Mouse (Mus musculus) cortical plate, adult 2 months (tissue): ENCODE data around the gene Ghrhr.

Source experiments
- CTCF ChIP-seq: fragments of 200-500 bp; IDR thresholded peaks from 2 replicates; pipeline ENCODE4 v1.5.1; 2011; ENCODE audit warnings: mild to moderate bottlenecking, control low read depth, low read length; ENCODE audit not compliant: insufficient read depth; ENCODE audit errors: extremely low read depth
- POLR2A ChIP-seq: fragments of 200-500 bp; IDR thresholded peaks from 2 replicates; pipeline ENCODE4 v1.6.1; 2011; ENCODE audit warnings: mild to moderate bottlenecking, low read length, control low read depth; ENCODE audit not compliant: insufficient read depth; ENCODE audit errors: extremely low read depth

DNA sequence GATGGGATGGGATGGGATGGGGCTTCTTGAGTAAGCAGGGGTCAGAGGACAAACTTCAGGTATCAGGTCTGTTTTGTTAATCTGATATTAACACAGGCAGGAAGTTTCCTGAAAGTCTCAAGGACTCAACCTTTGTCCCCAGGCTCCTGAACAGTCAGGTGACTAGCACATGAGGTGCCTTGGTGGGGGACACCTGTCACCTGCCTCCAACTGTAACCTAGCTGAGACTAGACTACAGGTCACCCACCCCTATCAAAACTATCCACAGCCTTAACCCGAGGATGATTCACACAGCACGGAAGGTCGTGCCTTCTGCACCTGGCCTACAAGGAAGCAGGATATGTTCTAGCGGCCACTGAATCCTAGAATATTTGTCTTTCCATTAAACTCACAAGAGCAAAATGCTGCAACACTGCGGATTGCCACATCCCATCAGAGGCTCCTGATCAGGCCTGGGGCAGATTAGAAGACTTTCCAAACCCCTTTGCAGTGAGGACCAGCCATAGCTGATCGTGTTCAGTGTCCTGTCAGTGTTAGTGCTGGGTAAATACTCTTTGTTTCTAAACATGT is 25.6 kb upstream of the Ghrhr start:
- TF ChIP-seq CTCF = no peak
- TF ChIP-seq POLR2A = no peak
